Mouse (Mus musculus) thymus, postnatal 10 days (tissue): ENCODE data around the gene Mybphl.

Experiments used
- DNase-seq, 2 experiments: peaks; one replicate each; pipeline ENCODE4 v3.0.0; 2021; ENCODE audit warnings: low spot score in 2 of 2

The Mybphl gene

GRCm38 (mm10) chr3:108364270-108364995 is at the start of gene Mybphl:
Gene Mybphl, plus strand, starts transcription at chr3:108364911.
- no peak for DNase-seq

- no peak for DNase-seq
These were observed 46.2 kb upstream of the Mybphl start for GRCm38 (mm10) chr3:108318517-108318916.

GRCm38 (mm10) chr3:108321671-108322070 is 43.0 kb upstream of the Mybphl start:
- DNase-seq, result no peak

GRCm38 (mm10) chr3:108322136-108322535 is 42.6 kb upstream of the Mybphl start:
- no peak for DNase-seq

GRCm38 (mm10) chr3:108322962-108323361 is 41.7 kb upstream of the Mybphl start:
- DNase-seq, result no peak

- DNase-seq, result no peak
These were observed 39.9 kb upstream of the Mybphl start for GRCm38 (mm10) chr3:108324837-108325236.

GRCm38 (mm10) chr3:108325521-108325920 is 39.2 kb upstream of the Mybphl start:
- DNase-seq, result no peak

GRCm38 (mm10) chr3:108327275-108327674 is 37.4 kb upstream of the Mybphl start:
- no peak for DNase-seq

GRCm38 (mm10) chr3:108327916-108328315 is 36.8 kb upstream of the Mybphl start:
- no peak for DNase-seq

- no peak for DNase-seq
These were observed 36.3 kb upstream of the Mybphl start for GRCm38 (mm10) chr3:108328441-108328841.

GRCm38 (mm10) chr3:108330812-108331211 is 33.9 kb upstream of the Mybphl start:
- no peak for DNase-seq

- no peak for DNase-seq
These were observed 27.8 kb upstream of the Mybphl start for GRCm38 (mm10) chr3:108336878-108337277.

GRCm38 (mm10) chr3:108341040-108341439 is 23.7 kb upstream of the Mybphl start:
- no peak for DNase-seq

- DNase-seq, result no peak
These were observed 22.5 kb upstream of the Mybphl start for GRCm38 (mm10) chr3:108342185-108342584.

GRCm38 (mm10) chr3:108345855-108346254 is 18.9 kb upstream of the Mybphl start:
- DNase-seq, result no peak

- no peak for DNase-seq
These were observed 16.3 kb upstream of the Mybphl start for GRCm38 (mm10) chr3:108348376-108348775.

GRCm38 (mm10) chr3:108355245-108355644 is 9.5 kb upstream of the Mybphl start:
- DNase-seq, result no peak

GRCm38 (mm10) chr3:108357051-108357450 is 7.7 kb upstream of the Mybphl start:
- DNase-seq, result no peak

- no peak for DNase-seq
These were observed 6.3 kb upstream of the Mybphl start for GRCm38 (mm10) chr3:108358445-108358844.

- no peak for DNase-seq
These were observed 3.8 kb upstream of the Mybphl start for GRCm38 (mm10) chr3:108360894-108361293.

GRCm38 (mm10) chr3:108363626-108364025 is 1.1 kb upstream of the Mybphl start:
- no peak for DNase-seq

GRCm38 (mm10) chr3:108367173-108367572 is 2.5 kb downstream of the Mybphl start:
- no peak for DNase-seq

- DNase-seq, result no peak
These were observed 3.1 kb downstream of the Mybphl start for GRCm38 (mm10) chr3:108367828-108368227.

GRCm38 (mm10) chr3:108368721-108369120 is 4.0 kb downstream of the Mybphl start:
- no peak for DNase-seq
